Mouse (Mus musculus) kidney, embryonic 15.5 days (tissue): ENCODE measurements at regions not wholly inside any gene's neighbourhood (a gene's known extent, or its start where the extent isn't known, plus 50 kb on each side); places are given as distances from the start of the nearest gene placed in this dataset.

Experiments
- ATAC-seq: fragments of 200-750 bp; cut with Nextera tagmentation; replicated peaks from 2 replicates; pipeline ENCODE4 v1.8.0; 2017; ENCODE audit warnings: moderate TSS enrichment; ENCODE audit not compliant: low FRiP score
- H3K27ac ChIP-seq: fragments of 300-500 bp; sonication (generic); 2 replicates; pipeline ENCODE4 v1.5.1; 2015; ENCODE audit warnings: mild to moderate bottlenecking, inconsistent platforms
- H3K27me3 ChIP-seq: fragments of 300-500 bp; sonication (generic); 2 replicates; pipeline ENCODE4 v1.6.1; 2015; ENCODE audit warnings: inconsistent platforms
- H3K36me3 ChIP-seq: fragments of 300-500 bp; sonication (generic); 2 replicates; pipeline ENCODE4 v1.6.1; 2015; ENCODE audit warnings: inconsistent platforms
- H3K4me1 ChIP-seq: fragments of 300-500 bp; sonication (generic); 2 replicates; pipeline ENCODE4 v1.6.1; 2015; ENCODE audit warnings: inconsistent platforms
- H3K4me2 ChIP-seq: fragments of 300-500 bp; sonication (generic); 2 replicates; pipeline ENCODE4 v1.6.1; 2015; ENCODE audit warnings: moderate library complexity, mild to moderate bottlenecking, inconsistent platforms
- H3K4me3 ChIP-seq: fragments of 300-500 bp; sonication (generic); replicated peaks from 2 replicates; pipeline ENCODE4 v1.5.1; 2015; ENCODE audit warnings: mild to moderate bottlenecking, inconsistent platforms
- H3K9ac ChIP-seq: fragments of 300-500 bp; sonication (generic); 2 replicates; pipeline ENCODE4 v1.6.1; 2015; ENCODE audit warnings: mild to moderate bottlenecking, inconsistent platforms
- H3K9me3 ChIP-seq: fragments of 300-500 bp; sonication (generic); replicated peaks from 2 replicates; pipeline ENCODE4 v1.6.1; 2016; ENCODE audit warnings: inconsistent platforms
- WGBS: fragments of 180-500 bp; shearing (Covaris S2); methylation state at CpG from one replicate; pipeline ENCODE4 v1.1.7; 2015; ENCODE audit warnings: mixed read lengths; 5-methylcytosine and 5-hydroxymethylcytosine counted together

DNA sequence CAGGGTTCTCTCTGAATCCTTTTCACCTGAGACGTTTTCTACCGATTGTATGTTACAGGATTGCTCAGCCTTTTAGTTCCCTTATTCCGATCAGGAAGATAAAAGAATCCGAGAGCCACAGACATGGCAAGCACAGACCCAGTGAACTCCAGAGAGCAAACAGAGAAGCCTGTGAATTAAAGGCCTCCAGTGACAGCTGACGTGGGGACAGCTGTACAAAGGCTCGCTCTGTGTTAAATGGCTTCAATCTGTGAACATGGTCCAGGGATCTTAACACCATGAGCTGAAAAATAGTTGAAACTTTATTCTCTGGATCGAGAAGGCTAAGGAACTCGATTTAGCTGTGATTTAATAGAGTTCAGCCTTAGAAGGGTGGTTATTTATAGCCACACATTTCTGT, 75.4 kb upstream of the Smad1 start:
- H3K4me2 ChIP-seq: no peak overlapping the region
- H3K4me1 ChIP-seq: no peaks in the 10 kb centered on the region
- no peak for ATAC-seq
- no peaks in the 10 kb centered on the region for H3K36me3 ChIP-seq
- no peak overlapping the region for H3K27ac ChIP-seq
- H3K9ac ChIP-seq: no peak overlapping the region
- no peak overlapping the region for H3K4me3 ChIP-seq
- 70% methylated on average over 8 of the region's 8 CpGs for WGBS
- no peaks in the 10 kb centered on the region for H3K9me3 ChIP-seq
- H3K27me3 ChIP-seq: no peaks in the 10 kb centered on the region

DNA sequence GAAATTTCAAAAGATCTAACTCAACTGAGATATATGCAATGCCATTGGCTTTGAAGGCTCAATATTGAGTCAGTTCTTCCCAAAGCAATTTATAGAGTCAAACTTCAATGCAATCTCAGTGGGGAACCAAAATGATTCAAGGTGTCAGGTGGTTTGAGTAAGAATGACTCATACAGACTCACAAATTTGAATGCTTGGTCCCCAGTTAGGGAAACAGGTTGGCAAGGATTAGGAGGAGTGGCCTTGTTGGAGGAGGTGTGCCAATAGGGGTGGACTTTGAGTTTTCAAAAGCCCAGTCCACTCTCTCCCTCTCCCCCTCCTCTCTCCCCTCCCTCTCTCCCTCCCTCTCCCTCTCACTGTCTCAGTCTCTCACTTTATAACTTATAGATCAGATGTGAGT, 52.8 kb upstream of the Smad1 start:
- H3K4me3 ChIP-seq: no peak overlapping the region
- no peak overlapping the region for H3K4me2 ChIP-seq
- no peaks in the 10 kb centered on the region for H3K4me1 ChIP-seq
- no peaks in the 10 kb centered on the region for H3K9me3 ChIP-seq
- no peak overlapping the region for H3K9ac ChIP-seq
- no peak overlapping the region for H3K27ac ChIP-seq
- no peak for ATAC-seq
- H3K27me3 ChIP-seq: no peaks in the 10 kb centered on the region
- no peaks in the 10 kb centered on the region for H3K36me3 ChIP-seq

DNA sequence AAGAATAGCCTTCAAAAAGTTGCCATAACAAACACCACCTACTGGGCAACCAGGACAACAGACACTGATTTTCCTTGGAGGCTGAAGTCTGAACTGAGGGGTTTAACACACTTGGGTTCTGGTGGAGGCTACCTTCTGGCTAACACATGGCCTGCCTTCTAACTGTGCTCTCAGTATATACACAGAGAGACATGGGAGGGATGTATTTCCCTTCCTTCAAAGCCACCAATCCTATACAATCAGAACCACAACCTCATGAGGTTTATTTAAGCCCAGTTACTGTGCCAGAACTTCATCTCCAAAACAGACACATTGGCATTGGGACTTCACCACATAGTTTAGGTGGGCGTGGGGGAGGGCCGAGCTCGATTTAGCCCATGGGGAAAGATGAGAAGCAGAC, 50.1 kb upstream of the Smad1 start:
- H3K4me2 ChIP-seq: no peak overlapping the region
- no peaks in the 10 kb centered on the region for H3K27me3 ChIP-seq
- no peak overlapping the region for H3K9ac ChIP-seq
- no peaks in the 10 kb centered on the region for H3K36me3 ChIP-seq
- no peak overlapping the region for H3K27ac ChIP-seq
- no peak for ATAC-seq
- H3K9me3 ChIP-seq: no peaks in the 10 kb centered on the region
- H3K4me1 ChIP-seq: no peaks in the 10 kb centered on the region
- WGBS: 70% methylated on average over 3 of the region's 3 CpGs
- no peak overlapping the region for H3K4me3 ChIP-seq
